Mouse (Mus musculus) telencephalon, adult 2 months (tissue): ENCODE data around the gene Ptpn7.
A peak's percentile ranks its signal among the peaks of the same experiment; 100 is the strongest.

Source experiments
- DNase-seq: peaks from one replicate; pipeline ENCODE4 v3.0.0-alpha.2; 2011; ENCODE audit warnings: low read depth, low spot score

The Ptpn7 gene

GRCm38 (mm10) chr1:135128986-135129385 lies 3.5 kb upstream of the Ptpn7 start:
- DNase-seq = no peak

GRCm38 (mm10) chr1:135129543-135130183 lies 2.8 kb upstream of the Ptpn7 start:
- DNase-seq = no peak

GRCm38 (mm10) chr1:135130376-135131018 lies 2.0 kb upstream of the Ptpn7 start:
- DNase-seq = no peak

- no peak for DNase-seq
Measured at GRCm38 (mm10) chr1:135131034-135131433, 1.5 kb upstream of the Ptpn7 start.

GRCm38 (mm10) chr1:135131560-135131959 lies 940 bp upstream of the Ptpn7 start:
- DNase-seq = no peak

- no peak for DNase-seq
Measured at GRCm38 (mm10) chr1:135132893-135133369, 431 bp downstream of the Ptpn7 start.

GRCm38 (mm10) chr1:135133678-135134435 lies 1.4 kb downstream of the Ptpn7 start:
- no peak for DNase-seq

GRCm38 (mm10) chr1:135135111-135135787 lies 2.7 kb downstream of the Ptpn7 start:
- DNase-seq = no peak

- DNase-seq = no peak
Measured at GRCm38 (mm10) chr1:135136500-135136899, 4.0 kb downstream of the Ptpn7 start.

- no peak for DNase-seq
Measured at GRCm38 (mm10) chr1:135139906-135140305, 7.4 kb downstream of the Ptpn7 start.

- DNase-seq = no peak
Measured at GRCm38 (mm10) chr1:135142452-135142851, 10.0 kb downstream of the Ptpn7 start.

GRCm38 (mm10) chr1:135143940-135144339 lies 11.4 kb downstream of the Ptpn7 start:
- DNase-seq = no peak

- DNase-seq = peak; percentile 45
Measured at GRCm38 (mm10) chr1:135146077-135146945, 13.8 kb downstream of the Ptpn7 start, which contains the start of gene Arl8a. TSS of gene Arl8a (plus strand) at chr1:135146824.

GRCm38 (mm10) chr1:135146946-135147701 lies 14.6 kb downstream of the Ptpn7 start:
- no peak for DNase-seq

- DNase-seq = no peak
Measured at GRCm38 (mm10) chr1:135147702-135148058, 15.2 kb downstream of the Ptpn7 start.

- no peak for DNase-seq
Measured at GRCm38 (mm10) chr1:135148476-135148875, 16.0 kb downstream of the Ptpn7 start.

- no peak for DNase-seq
Measured at GRCm38 (mm10) chr1:135148996-135149395, 16.5 kb downstream of the Ptpn7 start.

GRCm38 (mm10) chr1:135154011-135154410 lies 21.5 kb downstream of the Ptpn7 start:
- no peak for DNase-seq

GRCm38 (mm10) chr1:135154411-135154959 lies 22.0 kb downstream of the Ptpn7 start:
- peak; percentile 80 for DNase-seq

- no peak for DNase-seq
Measured at GRCm38 (mm10) chr1:135156300-135156699, 23.8 kb downstream of the Ptpn7 start.
